Mouse (Mus musculus) forebrain, embryonic 12.5 days (tissue): ENCODE measurements around the gene Pkp4. TPM values are rescaled to one million over a fixed set of nuclear protein-coding genes. Genes with fewer than 3 reads are reported as not detected.

Source experiments
- ATAC-seq: fragments of 200-750 bp; cut with Nextera tagmentation; 2 replicates; pipeline ENCODE4 v1.8.0; 2017; ENCODE audit warnings: moderate TSS enrichment; ENCODE audit not compliant: low FRiP score
- H3K27ac ChIP-seq: fragments of 300-500 bp; sonication (generic); 2 replicates; pipeline ENCODE4 v1.5.1; 2016; ENCODE audit warnings: mild to moderate bottlenecking
- H3K27me3 ChIP-seq: fragments of 300-500 bp; sonication (generic); 2 replicates; pipeline ENCODE4 v1.6.1; 2016; ENCODE audit warnings: mild to moderate bottlenecking
- H3K36me3 ChIP-seq: fragments of 300-500 bp; sonication (generic); replicated peaks from 2 replicates; pipeline ENCODE4 v1.6.1; 2016; ENCODE audit warnings: mild to moderate bottlenecking
- H3K4me1 ChIP-seq: fragments of 300-500 bp; sonication (generic); 2 replicates; pipeline ENCODE4 v1.6.1; 2016
- H3K4me2 ChIP-seq: fragments of 300-500 bp; sonication (generic); 2 replicates; pipeline ENCODE4 v1.6.1; 2016; ENCODE audit warnings: mild to moderate bottlenecking, moderate library complexity
- H3K4me3 ChIP-seq: fragments of 300-500 bp; sonication (generic); replicated peaks from 2 replicates; pipeline ENCODE4 v1.5.1; 2016; ENCODE audit warnings: mild to moderate bottlenecking
- H3K9ac ChIP-seq: fragments of 300-500 bp; sonication (generic); 2 replicates; pipeline ENCODE4 v1.6.1; 2016; ENCODE audit warnings: mild to moderate bottlenecking
- H3K9me3 ChIP-seq: fragments of 300-500 bp; sonication (generic); 2 replicates; pipeline ENCODE4 v1.6.1; 2016
- WGBS: fragments of 180-500 bp; shearing (Covaris S2); methylation state at CpG from one replicate; pipeline ENCODE4 v1.1.7; 2016; 5-methylcytosine and 5-hydroxymethylcytosine counted together
- polyA plus RNA-seq: library from polyadenylated mRNA; unstranded; fragments of >200 nt; fragmentation: Nextera tagmentation; extraction: Ambion mirVana; gene quantifications from 2 replicates; pipeline ENCODE4 v1.2.1, GENCODE M21; 2016

Gene Pkp4
- polyA plus RNA-seq, 1 experiment from 2014 or later = 19.0 TPM

- no peak overlapping the region for H3K27ac ChIP-seq
- H3K9ac ChIP-seq = no peak overlapping the region
- peaks cover 10% of the 10 kb centered on the region for H3K4me1 ChIP-seq
- H3K4me3 ChIP-seq = no peak overlapping the region
- H3K27me3 ChIP-seq = no peaks in the 10 kb centered on the region
- no peaks in the 10 kb centered on the region; the same call in 1 of the 2 replicates for H3K36me3 ChIP-seq
- 63% methylated on average over 4 of the region's 4 CpGs for WGBS
- no peak overlapping the region for H3K4me2 ChIP-seq
- ATAC-seq = no peak
- H3K9me3 ChIP-seq = no peaks in the 10 kb centered on the region
These were observed 46.6 kb downstream of the Pkp4 start for GRCm38 (mm10) chr2:59207240-59207639.

GRCm38 (mm10) chr2:59207725-59208124 lies 47.1 kb downstream of the Pkp4 start:
- H3K4me1 ChIP-seq = peaks cover 10% of the 10 kb centered on the region
- H3K27me3 ChIP-seq = no peaks in the 10 kb centered on the region
- H3K9ac ChIP-seq = no peak overlapping the region
- H3K36me3 ChIP-seq = no peaks in the 10 kb centered on the region; the same call in none of the 2 replicates
- WGBS = 56% methylated on average over 5 of the region's 5 CpGs
- no peak overlapping the region for H3K27ac ChIP-seq
- no peaks in the 10 kb centered on the region for H3K9me3 ChIP-seq
- no peak overlapping the region for H3K4me3 ChIP-seq
- H3K4me2 ChIP-seq = no peak overlapping the region
- ATAC-seq = no peak

GRCm38 (mm10) chr2:59208276-59208675 lies 47.6 kb downstream of the Pkp4 start:
- Histone ChIP-seq H3K9ac (no peak overlapping the region), H3K4me3 (no peak overlapping the region), H3K36me3 (no peaks in the 10 kb centered on the region; the same call in none of the 2 replicates), H3K27me3 (no peaks in the 10 kb centered on the region), H3K4me2 (no peak overlapping the region), H3K27ac (no peak overlapping the region), H3K9me3 (no peaks in the 10 kb centered on the region), H3K4me1 (peaks cover 10% of the 10 kb centered on the region)
- ATAC-seq = no peak
- 91% methylated on average over 9 of the region's 9 CpGs for WGBS

GRCm38 (mm10) chr2:59211051-59211450 lies 50.4 kb downstream of the Pkp4 start:
- Histone ChIP-seq H3K4me1 (peaks cover 10% of the 10 kb centered on the region), H3K4me3 (no peak overlapping the region), H3K9me3 (no peaks in the 10 kb centered on the region), H3K36me3 (no peaks in the 10 kb centered on the region; the same call in none of the 2 replicates), H3K9ac (no peak overlapping the region), H3K27ac (no peak overlapping the region), H3K4me2 (no peak overlapping the region), H3K27me3 (no peaks in the 10 kb centered on the region)
- 93% methylated on average over 5 of the region's 5 CpGs for WGBS
- ATAC-seq = no peak

- Histone ChIP-seq H3K27me3 (no peaks in the 10 kb centered on the region), H3K27ac (no peak overlapping the region), H3K9me3 (no peaks in the 10 kb centered on the region), H3K4me2 (no peak overlapping the region), H3K9ac (no peak overlapping the region), H3K4me1 (peaks cover 5% of the 10 kb centered on the region; the same call in 1 of the 2 replicates), H3K4me3 (no peak overlapping the region), H3K36me3 (no peaks in the 10 kb centered on the region; the same call in none of the 2 replicates)
- WGBS = 91% methylated on average over 4 of the region's 4 CpGs
- no peak for ATAC-seq
These were observed 51.8 kb downstream of the Pkp4 start for GRCm38 (mm10) chr2:59212430-59212829.

- Histone ChIP-seq H3K27ac (no peak overlapping the region), H3K36me3 (no peaks in the 10 kb centered on the region; the same call in none of the 2 replicates), H3K27me3 (no peaks in the 10 kb centered on the region), H3K4me3 (no peak overlapping the region), H3K9me3 (no peaks in the 10 kb centered on the region), H3K9ac (no peak overlapping the region), H3K4me2 (no peak overlapping the region), H3K4me1 (peaks cover under 1% of the 10 kb centered on the region; the same call in 1 of the 2 replicates)
- ATAC-seq = no peak
- 96% methylated on average over 1 of the region's 1 CpGs for WGBS
These were observed 52.2 kb downstream of the Pkp4 start for GRCm38 (mm10) chr2:59212846-59213245.

GRCm38 (mm10) chr2:59217931-59218330 lies 57.3 kb downstream of the Pkp4 start:
- Histone ChIP-seq H3K36me3 (no peaks in the 10 kb centered on the region; the same call in 1 of the 2 replicates), H3K9me3 (no peaks in the 10 kb centered on the region), H3K4me2 (no peak overlapping the region), H3K9ac (no peak overlapping the region), H3K27ac (no peak overlapping the region), H3K4me1 (peaks cover 5% of the 10 kb centered on the region), H3K27me3 (no peaks in the 10 kb centered on the region), H3K4me3 (no peak overlapping the region)
- 89% methylated on average over 6 of the region's 6 CpGs for WGBS
- ATAC-seq = no peak

- peaks cover 5% of the 10 kb centered on the region for H3K4me1 ChIP-seq
- H3K27me3 ChIP-seq = no peaks in the 10 kb centered on the region
- no peak overlapping the region for H3K4me2 ChIP-seq
- no peak; the same call in 1 of the 2 replicates for ATAC-seq
- no peaks in the 10 kb centered on the region for H3K36me3 ChIP-seq
- H3K4me3 ChIP-seq = no peak overlapping the region
- WGBS = 73% methylated on average over 9 of the region's 9 CpGs
- 0 out of 2 replicates have a peak overlapping the region, but pooled peaks have one; percentile 42 for H3K27ac ChIP-seq
- H3K9ac ChIP-seq = no peak overlapping the region
- no peaks in the 10 kb centered on the region for H3K9me3 ChIP-seq
These were observed 59.5 kb downstream of the Pkp4 start for GRCm38 (mm10) chr2:59219997-59220789.

- H3K4me3 ChIP-seq = no peak overlapping the region
- no peaks in the 10 kb centered on the region for H3K36me3 ChIP-seq
- H3K4me1 ChIP-seq = peaks cover 4% of the 10 kb centered on the region; the same call in 1 of the 2 replicates
- no peak overlapping the region for H3K9ac ChIP-seq
- H3K4me2 ChIP-seq = no peak overlapping the region
- WGBS = 91% methylated on average over 4 of the region's 4 CpGs
- ATAC-seq = no peak
- H3K9me3 ChIP-seq = no peaks in the 10 kb centered on the region
- H3K27ac ChIP-seq = no peak overlapping the region
- H3K27me3 ChIP-seq = no peaks in the 10 kb centered on the region
These were observed 65.7 kb downstream of the Pkp4 start for GRCm38 (mm10) chr2:59226383-59226782.

- WGBS = 88% methylated on average over 3 of the region's 3 CpGs
These were observed 66.4 kb downstream of the Pkp4 start for GRCm38 (mm10) chr2:59227011-59227410.

GRCm38 (mm10) chr2:59227508-59228263 lies 67.0 kb downstream of the Pkp4 start:
- Histone ChIP-seq H3K4me2 (no peak overlapping the region), H3K4me3 (no peak overlapping the region), H3K27ac (no peak overlapping the region), H3K27me3 (no peaks in the 10 kb centered on the region), H3K9ac (no peak overlapping the region), H3K9me3 (no peaks in the 10 kb centered on the region), H3K4me1 (peaks cover 4% of the 10 kb centered on the region; the same call in 1 of the 2 replicates), H3K36me3 (no peaks in the 10 kb centered on the region)
- 93% methylated on average over 8 of the region's 8 CpGs for WGBS
- no peak for ATAC-seq

More at GRCm38 (mm10) chr2:59227011-59227410, 66.4 kb downstream of the Pkp4 start:
- Histone ChIP-seq H3K9ac (no peak overlapping the region), H3K4me3 (no peak overlapping the region), H3K9me3 (no peaks in the 10 kb centered on the region), H3K27me3 (no peaks in the 10 kb centered on the region), H3K4me1 (peaks cover 4% of the 10 kb centered on the region; the same call in 1 of the 2 replicates), H3K4me2 (no peak overlapping the region), H3K27ac (no peak overlapping the region), H3K36me3 (no peaks in the 10 kb centered on the region)
- no peak for ATAC-seq

GRCm38 (mm10) chr2:59229250-59229895 lies 68.7 kb downstream of the Pkp4 start:
- Histone ChIP-seq H3K4me1 (peaks cover 4% of the 10 kb centered on the region; the same call in 1 of the 2 replicates), H3K4me2 (no peak overlapping the region), H3K9ac (no peak overlapping the region), H3K36me3 (no peaks in the 10 kb centered on the region), H3K4me3 (no peak overlapping the region), H3K27me3 (no peaks in the 10 kb centered on the region), H3K27ac (no peak overlapping the region), H3K9me3 (no peaks in the 10 kb centered on the region)
- WGBS = 92% methylated on average over 11 of the region's 11 CpGs
- no peak for ATAC-seq
